Mouse (Mus musculus): ENCODE measurements at regions not wholly inside any gene's neighbourhood (a gene's known extent, or its start where the extent isn't known, plus 50 kb on each side); places are given as distances from the start of the nearest gene placed in this dataset.

GRCm38 (mm10) chr13:111974282-111974681 is 165.5 kb upstream of the Map3k1 start:
- TF ChIP-seq POLR2A (IDR thresholded peaks at IDR 0.05; ENCODE audit: low read depth, low read length) (no peak), CTCF (IDR thresholded peaks at IDR 0.05; ENCODE audit: extremely low read depth, insufficient read length, insufficient replicate concordance, low read depth, low read length) (no peak)

All from small intestine, adult 2 months (tissue).